Mouse (Mus musculus): ENCODE results near the gene Prpf38b.
A peak's percentile ranks its signal among the peaks of the same experiment; 100 is the strongest.

DNA sequence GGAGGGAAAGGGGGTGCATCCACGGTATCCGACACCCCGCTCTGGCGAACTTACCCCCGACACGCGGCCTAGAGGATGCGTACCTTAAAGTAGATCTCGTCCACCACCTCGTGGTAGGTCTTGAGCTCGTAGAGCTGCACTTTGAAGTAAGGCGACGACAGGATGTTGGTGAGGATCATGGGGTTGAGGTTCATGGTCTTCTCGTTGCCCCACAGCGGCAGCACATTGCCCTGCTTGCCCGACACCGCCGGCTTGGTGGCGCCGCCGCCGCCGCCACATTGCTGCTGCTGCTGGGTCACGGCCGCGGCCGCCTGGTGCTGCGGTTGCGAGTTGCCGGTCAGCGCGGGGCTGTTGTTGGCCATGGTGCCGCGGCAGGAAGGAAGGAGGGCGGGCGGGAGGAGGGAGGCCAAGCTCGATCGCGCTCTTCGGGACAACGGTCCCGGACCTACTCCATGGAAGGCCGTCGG, 413 bp downstream of the Prpf38b start:
- TF ChIP-seq POLR2A (IDR thresholded peaks at IDR 0.05; ENCODE audit: low read depth, low read length), result peak; percentile 27; the same call in 1 of the 2 replicates
- peak; percentile 44; the same call in 1 of the 2 replicates for TF ChIP-seq CTCF (IDR thresholded peaks at IDR 0.05; ENCODE audit: borderline replicate concordance, insufficient read depth, low read length)
